Mouse (Mus musculus) cerebellum, adult 2 months (tissue): ENCODE measurements around the gene Dok4.

Experiments used
- CTCF ChIP-seq: fragments of 200-500 bp; IDR thresholded peaks from 2 replicates; pipeline ENCODE4 v1.5.1; 2011; ENCODE audit warnings: low read depth, mild to moderate bottlenecking, control low read depth, low read length, moderate library complexity, borderline replicate concordance; ENCODE audit not compliant: insufficient read depth
- POLR2A ChIP-seq: fragments of 200-500 bp; IDR thresholded peaks from 2 replicates; pipeline ENCODE4 v1.6.1; 2011; ENCODE audit warnings: low read length, control low read depth, borderline replicate concordance; ENCODE audit not compliant: insufficient read depth

DNA sequence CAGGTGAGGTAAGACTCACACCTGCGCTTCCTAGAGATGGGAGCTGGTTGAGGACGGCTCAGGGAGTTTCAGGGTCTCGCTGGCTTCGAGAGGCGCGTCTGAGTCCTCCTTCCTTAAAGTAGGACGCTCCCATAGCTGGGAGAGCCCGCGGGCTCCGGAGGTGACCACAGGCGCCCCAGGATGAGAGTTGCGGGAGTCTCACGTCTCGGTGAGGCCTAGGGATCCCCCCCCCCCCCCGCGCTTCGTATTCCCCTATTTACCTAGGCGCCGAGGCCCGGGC is 319 bp downstream of the Dok4 start:
- TF ChIP-seq POLR2A (no peak), CTCF (no peak)
